In the genomic region with DNA sequence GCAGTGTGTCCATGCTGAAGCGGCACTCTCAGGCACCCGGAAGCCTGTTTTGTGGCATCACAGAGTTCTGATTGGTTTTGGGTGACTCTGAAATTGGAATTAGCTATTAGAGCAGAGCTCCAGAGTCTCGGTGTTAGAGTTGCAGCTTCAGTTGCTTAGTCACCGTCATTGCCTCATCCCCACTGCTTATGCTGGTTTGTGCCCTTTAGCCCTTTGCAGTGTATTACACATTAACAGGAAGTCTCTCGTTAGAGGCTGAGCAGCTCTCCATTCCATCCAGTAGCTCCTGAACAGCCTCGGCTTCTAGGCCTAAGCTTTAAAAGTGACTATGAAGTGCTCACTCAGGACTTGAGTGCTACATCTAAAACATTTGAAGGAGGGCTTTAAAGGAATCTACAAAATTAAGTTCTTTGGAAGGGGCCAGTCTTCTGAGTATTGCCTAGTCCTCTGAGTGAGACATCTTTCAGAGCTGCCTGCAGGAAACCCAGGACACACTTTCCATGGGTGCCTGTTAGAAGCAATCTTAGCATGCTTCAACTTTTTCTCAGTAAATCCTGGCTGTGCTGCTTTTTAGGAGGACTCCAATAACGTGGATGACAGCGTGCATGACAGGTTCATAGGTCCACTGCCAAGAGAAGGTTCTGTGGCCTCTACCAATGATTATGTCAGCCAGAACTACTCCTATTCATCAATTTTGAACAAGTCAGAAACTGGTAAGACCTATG, we compare ENCODE assay signal across 11 mouse cellular contexts. TPM values are rescaled to one million over a fixed set of nuclear protein-coding genes. Genes with fewer than 3 reads are reported as not detected.
DNase-seq lines count a peak whose midpoint lies in the region; ATAC-seq and TF ChIP-seq lines count a peak whose summit lies in the region.
"Had no signal": no experiment of that assay in that cellular context is flagged by ENCODE, and none has a peak within 500 bp of the region (broad histone marks: within the 10 kb centered on the region; RNA-seq: fewer than 3 reads in every experiment).

No protein-coding gene starts in this region.

- peaks cover 16% of the 10 kb centered on the region for H3K4me1 ChIP-seq in bone marrow macrophage, adult 2 months (ENCODE audit: control insufficient read depth, insufficient read depth, low read length)
- peaks cover 0 to 4% of the 10 kb centered on the region in 2 experiments; a peak in 1 of 4 replicates for H3K4me1 ChIP-seq in liver, embryonic 14.5 days (replicated peaks; ENCODE audit: control insufficient read depth in 2 of 2, insufficient read depth in 2 of 2, low read length in 1 of 2)
- H3K4me1 ChIP-seq in limb, embryonic 10.5 days, result no peaks in the 10 kb centered on the region
- no peaks in the 10 kb centered on the region for H3K4me1 ChIP-seq in midbrain, embryonic 11.5 days (ENCODE audit: control insufficient read depth, insufficient read depth, low read length)
- H3K4me1 ChIP-seq: forebrain, embryonic 15.5 days; neural tube, embryonic 12.5 days had no signal

- H3K9me3 ChIP-seq in liver, embryonic 14.5 days (ENCODE audit: control insufficient read depth, low read length), result no peaks in the 10 kb centered on the region
- no peaks in the 10 kb centered on the region for H3K9me3 ChIP-seq in limb, embryonic 10.5 days (replicated peaks)
- H3K9me3 ChIP-seq in midbrain, embryonic 11.5 days (ENCODE audit: control insufficient read depth, low read length), result no peaks in the 10 kb centered on the region
- H3K9me3 ChIP-seq: forebrain, embryonic 15.5 days; neural tube, embryonic 12.5 days had no signal

- 63% methylated on average over 8 of the region's 8 CpGs for WGBS in liver, embryonic 14.5 days (ENCODE audit: insufficient replicate concordance)
- WGBS in limb, embryonic 10.5 days, result 77% methylated on average over 8 of the region's 8 CpGs
- 86% methylated on average over 8 of the region's 8 CpGs for WGBS in midbrain, embryonic 11.5 days

- no peak overlapping the region for H3K4me3 ChIP-seq in bone marrow macrophage, adult 2 months (ENCODE audit: insufficient read depth, low read length)
- no peak overlapping the region for H3K4me3 ChIP-seq in liver, embryonic 14.5 days (ENCODE audit: insufficient read depth in 1 of 2, low read depth in 2 of 2, low read length in 2 of 2)
- no peak overlapping the region for H3K4me3 ChIP-seq in limb, embryonic 10.5 days
- H3K4me3 ChIP-seq in midbrain, embryonic 11.5 days (ENCODE audit: low read depth, low read length), result no peak overlapping the region
- H3K4me3 ChIP-seq: forebrain, embryonic 15.5 days; neural tube, embryonic 12.5 days had no signal

- peak; percentile 63 for ATAC-seq in liver, embryonic 14.5 days (ENCODE audit: insufficient read depth)
- ATAC-seq in midbrain, embryonic 11.5 days (ENCODE audit: low FRiP score), result no peak
- ATAC-seq: forebrain, embryonic 15.5 days had no signal

- H3K9ac ChIP-seq in liver, embryonic 14.5 days (replicated peaks), result no peak overlapping the region
- no peak overlapping the region for H3K9ac ChIP-seq in midbrain, embryonic 11.5 days (ENCODE audit: low read length)
- H3K9ac ChIP-seq: forebrain, embryonic 15.5 days; neural tube, embryonic 12.5 days had no signal

- TF ChIP-seq EP300 in liver, embryonic 14.5 days (IDR thresholded peaks at IDR 0.05; ENCODE audit: low read depth), result no peak

- no peak for TF ChIP-seq CTCF in bone marrow macrophage, adult 2 months (IDR thresholded peaks at IDR 0.05; ENCODE audit: low read depth, low read length)
- TF ChIP-seq CTCF in liver, embryonic 14.5 days (IDR thresholded peaks at IDR 0.05; ENCODE audit: low read depth), result no peak

- H3K27me3 ChIP-seq in liver, embryonic 14.5 days (ENCODE audit: control insufficient read depth, insufficient read depth, low read length), result no peaks in the 10 kb centered on the region
- no peaks in the 10 kb centered on the region for H3K27me3 ChIP-seq in limb, embryonic 10.5 days (ENCODE audit: low read depth, poor library complexity, severe bottlenecking)
- no peaks in the 10 kb centered on the region for H3K27me3 ChIP-seq in midbrain, embryonic 11.5 days (ENCODE audit: control insufficient read depth, insufficient read depth, low read length)
- H3K27me3 ChIP-seq: forebrain, embryonic 15.5 days; neural tube, embryonic 12.5 days had no signal

- peak; percentile 36 for DNase-seq in kidney, adult 18-20 months
- peak; percentile 14 to 43 (median 32) for DNase-seq in liver, embryonic 14.5 days (ENCODE audit: low read depth in 3 of 3, low spot score in 3 of 3)
- peak; percentile 46 to 56 for DNase-seq in monocyte, adult 2 months (ENCODE audit: low read depth in 1 of 2, low spot score in 2 of 2)
- DNase-seq in embryo, embryonic 10.5 days (ENCODE audit: low spot score), result no peak
- no peak for DNase-seq in limb, embryonic 10.5 days (ENCODE audit: low spot score)
- no peak for DNase-seq in right cerebral cortex, postnatal 4 days
- DNase-seq in midbrain, embryonic 11.5 days (ENCODE audit: low spot score, missing footprints), result no peak
- DNase-seq: cerebellum, adult 9-11 months had no signal

- peak overlapping the region; percentile 39 for H3K27ac ChIP-seq in bone marrow macrophage, adult 2 months (ENCODE audit: insufficient read depth, low read depth, low read length)
- no peak overlapping the region for H3K27ac ChIP-seq in liver, embryonic 14.5 days
- H3K27ac ChIP-seq in limb, embryonic 10.5 days, result no peak overlapping the region
- no peak overlapping the region for H3K27ac ChIP-seq in midbrain, embryonic 11.5 days (ENCODE audit: low read depth, low read length)
- H3K27ac ChIP-seq: forebrain, embryonic 15.5 days; neural tube, embryonic 12.5 days had no signal

- H3K4me2 ChIP-seq in liver, embryonic 14.5 days (ENCODE audit: low read depth), result 0 out of 2 replicates have a peak overlapping the region, but pooled peaks have one; percentile 11
- H3K4me2 ChIP-seq in midbrain, embryonic 11.5 days, result no peak overlapping the region
- H3K4me2 ChIP-seq: forebrain, embryonic 15.5 days; neural tube, embryonic 12.5 days had no signal

- H3K36me3 ChIP-seq in liver, embryonic 14.5 days (replicated peaks; ENCODE audit: control insufficient read depth, insufficient read depth, low read depth), result peaks cover 8% of the 10 kb centered on the region
- peaks cover 53% of the 10 kb centered on the region for H3K36me3 ChIP-seq in limb, embryonic 10.5 days
- H3K36me3 ChIP-seq in midbrain, embryonic 11.5 days (ENCODE audit: control insufficient read depth, insufficient read depth, low read length), result peaks cover 9% of the 10 kb centered on the region

- no peak for TF ChIP-seq POLR2A in bone marrow macrophage, adult 2 months (IDR thresholded peaks at IDR 0.05; ENCODE audit: borderline replicate concordance, low read depth, low read length)

RNA-seq across cellular contexts. Expression of gene Usp47, which starts 32.8 kb away (rescaled TPM):
- 36.2 and 39.2 TPM in 2 replicates for polyA plus RNA-seq in bone marrow macrophage, adult 2 months (2012; ENCODE audit: insufficient read depth, insufficient read length, missing spikeins)
- polyA plus RNA-seq in liver, embryonic 14.5 days (2012; rRNA removed), result 6.6 and 11.4 TPM in 2 replicates
- polyA plus RNA-seq in liver, embryonic 14.5 days (2014; fragmentation: Nextera tagmentation; extraction: Ambion mirVana), result 20.3 and 20.9 TPM in 2 replicates
- 73.3 and 93.4 TPM in 2 replicates for polyA plus RNA-seq in limb, embryonic 10.5 days (2016; fragmentation: Nextera tagmentation; extraction: Ambion mirVana)
- polyA plus RNA-seq in midbrain, embryonic 11.5 days (2014; fragmentation: Nextera tagmentation; extraction: Ambion mirVana), result 98.7 and 117 TPM in 2 replicates

Comparison
In these comparisons a context has a peak if more than half of its experiments do, and no peak if none do; other contexts are left out.
1. DNase-seq: peak in kidney, adult 18-20 months (single experiment), liver, embryonic 14.5 days (3 of 3) and monocyte, adult 2 months (2 of 2); none in embryo, embryonic 10.5 days (single experiment), limb, embryonic 10.5 days (single experiment), right cerebral cortex, postnatal 4 days (single experiment) and midbrain, embryonic 11.5 days (single experiment).